Mouse (Mus musculus) intestine, postnatal 0 days (tissue): ENCODE data around the gene Anapc1. TPM values are rescaled to one million over a fixed set of nuclear protein-coding genes. Genes with fewer than 3 reads are reported as not detected.

Experiments
- ATAC-seq: fragments of 200-750 bp; cut with Nextera tagmentation; 2 replicates; pipeline ENCODE4 v1.8.0; 2017; ENCODE audit warnings: mild to moderate bottlenecking, moderate TSS enrichment, moderate library complexity
- H3K27ac ChIP-seq: fragments of 300-500 bp; sonication (generic); 2 replicates; pipeline ENCODE4 v1.5.1; 2014; ENCODE audit warnings: mild to moderate bottlenecking, low read depth, low read length, moderate library complexity
- H3K27me3 ChIP-seq: fragments of 300-500 bp; sonication (generic); replicated peaks from 2 replicates; pipeline ENCODE4 v1.6.1; 2014; ENCODE audit warnings: low read length, mixed read lengths; ENCODE audit not compliant: control insufficient read depth, insufficient read depth
- H3K36me3 ChIP-seq: fragments of 300-500 bp; sonication (generic); 2 replicates; pipeline ENCODE4 v1.6.1; 2014; ENCODE audit warnings: mild to moderate bottlenecking, moderate library complexity; ENCODE audit not compliant: control insufficient read depth, insufficient read depth
- H3K4me1 ChIP-seq: fragments of 300-500 bp; sonication (generic); replicated peaks from 2 replicates; pipeline ENCODE4 v1.6.1; 2014; ENCODE audit warnings: antibody characterized with exemption, low read length, mixed read lengths; ENCODE audit not compliant: control insufficient read depth, insufficient read depth
- H3K4me2 ChIP-seq: fragments of 300-500 bp; sonication (generic); replicated peaks from 2 replicates; pipeline ENCODE4 v1.6.1; 2014; ENCODE audit warnings: low read depth, mild to moderate bottlenecking, moderate library complexity
- H3K4me3 ChIP-seq: fragments of 300-500 bp; sonication (generic); 2 replicates; pipeline ENCODE4 v1.5.1; 2014; ENCODE audit warnings: low read depth, low read length
- H3K9ac ChIP-seq: fragments of 300-500 bp; sonication (generic); 2 replicates; pipeline ENCODE4 v1.6.1; 2014; ENCODE audit warnings: mild to moderate bottlenecking, low read depth, low read length
- H3K9me3 ChIP-seq: fragments of 300-500 bp; sonication (generic); 2 replicates; pipeline ENCODE4 v1.6.1; 2016; ENCODE audit warnings: mixed run types; ENCODE audit not compliant: control insufficient read depth
- CTCF ChIP-seq: sonication (generic); IDR thresholded peaks from 2 replicates; pipeline ENCODE4 v1.5.1; 2016; ENCODE audit warnings: low read depth, mild to moderate bottlenecking, control low read depth, antibody characterized with exemption, moderate library complexity
- WGBS: fragments of 180-500 bp; shearing (Covaris S2); extraction: QIAGEN DNeasy Blood & Tissue Kit; methylation state at CpG from one replicate; pipeline ENCODE4 v1.1.7; 2014; 5-methylcytosine and 5-hydroxymethylcytosine counted together
- polyA plus RNA-seq: library from polyadenylated mRNA; unstranded; fragments of >200 nt; fragmentation: Nextera tagmentation; extraction: Ambion mirVana; gene quantifications from 2 replicates; pipeline ENCODE4 v1.2.1, GENCODE M21; 2015

The Anapc1 gene
- polyA plus RNA-seq, 1 experiment from 2014 or later, result 14.0 TPM

DNA sequence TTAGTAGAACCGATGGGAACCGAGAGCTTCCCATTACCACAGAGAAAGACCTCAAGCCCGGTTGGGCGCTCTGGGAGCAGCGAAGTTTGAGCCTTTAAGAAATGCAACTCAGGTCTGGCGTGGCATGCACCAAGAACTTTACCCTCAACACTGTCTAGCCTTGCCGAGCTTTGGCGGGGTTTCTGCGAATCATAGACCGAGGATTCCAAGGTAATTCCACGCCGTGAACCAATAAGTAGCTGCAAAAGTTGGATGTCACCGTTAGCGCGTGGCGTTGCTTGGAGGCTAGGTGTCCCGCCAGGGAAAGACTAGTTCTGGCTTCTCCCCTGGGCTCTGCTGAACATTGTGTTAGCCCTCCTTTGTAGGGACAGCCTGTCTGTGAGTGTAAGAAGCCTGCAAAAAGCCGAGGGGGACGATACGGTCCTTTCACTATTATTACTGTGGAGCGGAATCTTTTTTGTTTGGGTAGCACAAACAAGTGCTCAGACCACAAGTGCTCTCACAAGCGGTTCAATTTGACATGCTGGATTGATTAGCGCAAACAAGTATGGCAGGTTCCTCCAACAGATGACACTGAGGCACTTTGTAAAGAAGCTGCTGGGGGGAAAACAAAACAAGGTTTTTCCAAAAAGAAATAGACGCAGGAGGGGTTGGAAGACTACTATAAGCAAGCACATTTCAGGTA is 12.2 kb upstream of the Anapc1 start:
- Histone ChIP-seq H3K9me3 (no peaks in the 10 kb centered on the region), H3K4me3 (peak overlapping the region; percentile 77), H3K4me2 (peak overlapping the region; percentile 77), H3K36me3 (no peaks in the 10 kb centered on the region), H3K4me1 (peaks cover 6% of the 10 kb centered on the region; the same call in 1 of the 2 replicates), H3K27me3 (no peaks in the 10 kb centered on the region), H3K27ac (peak overlapping the region; percentile 95), H3K9ac (peak overlapping the region; percentile 86)
- WGBS, result under 1% methylated on average over 24 of the region's 24 CpGs
- peak; percentile 53 for ATAC-seq
- TF ChIP-seq CTCF, result no peak

DNA sequence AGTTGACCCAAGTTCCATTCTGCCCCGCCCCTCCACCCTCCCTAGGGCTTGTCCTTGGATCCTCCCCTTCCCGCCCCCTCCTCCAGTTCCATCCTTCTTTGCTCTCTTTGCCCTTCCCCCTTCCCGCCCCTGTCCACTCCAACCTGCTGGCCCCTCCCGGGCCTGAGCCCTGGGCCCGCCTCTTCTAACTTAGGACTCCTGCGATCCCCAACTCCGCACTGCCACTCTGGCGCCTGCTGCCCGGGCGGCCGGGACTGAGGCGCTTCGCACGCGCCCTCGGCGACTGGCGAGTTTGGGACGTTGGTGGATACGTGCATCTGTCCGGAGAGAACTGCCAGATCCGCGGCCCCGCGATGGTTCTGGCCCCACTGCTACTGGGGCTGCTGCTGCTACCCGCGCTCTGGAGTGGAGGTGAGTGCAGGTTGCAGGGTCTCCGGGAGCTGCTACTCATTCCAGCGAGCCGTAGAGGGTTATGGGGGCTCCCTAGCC is 11.5 kb upstream of the Anapc1 start, which contains the start of gene Mertk:
Gene Mertk, plus strand, starts transcription at position 264 of the 489 bp plus-strand sequence.
- Histone ChIP-seq H3K36me3 (no peaks in the 10 kb centered on the region), H3K9me3 (no peaks in the 10 kb centered on the region), H3K9ac (peak within 1 kb of the TSS; percentile 86), H3K4me2 (peak within 1 kb of the TSS; percentile 77), H3K27me3 (no peaks in the 10 kb centered on the region), H3K4me3 (peak within 1 kb of the TSS; percentile 77), H3K4me1 (0 out of 2 replicates have a peak, but pooled peaks cover 6% of the 10 kb centered on the region), H3K27ac (peak within 1 kb of the TSS; percentile 95)
- TF ChIP-seq CTCF, result peak; percentile 21; the same call in 1 of the 2 replicates
- peak; percentile 84 for ATAC-seq
- WGBS, result under 1% methylated on average over 30 of the region's 30 CpGs

DNA sequence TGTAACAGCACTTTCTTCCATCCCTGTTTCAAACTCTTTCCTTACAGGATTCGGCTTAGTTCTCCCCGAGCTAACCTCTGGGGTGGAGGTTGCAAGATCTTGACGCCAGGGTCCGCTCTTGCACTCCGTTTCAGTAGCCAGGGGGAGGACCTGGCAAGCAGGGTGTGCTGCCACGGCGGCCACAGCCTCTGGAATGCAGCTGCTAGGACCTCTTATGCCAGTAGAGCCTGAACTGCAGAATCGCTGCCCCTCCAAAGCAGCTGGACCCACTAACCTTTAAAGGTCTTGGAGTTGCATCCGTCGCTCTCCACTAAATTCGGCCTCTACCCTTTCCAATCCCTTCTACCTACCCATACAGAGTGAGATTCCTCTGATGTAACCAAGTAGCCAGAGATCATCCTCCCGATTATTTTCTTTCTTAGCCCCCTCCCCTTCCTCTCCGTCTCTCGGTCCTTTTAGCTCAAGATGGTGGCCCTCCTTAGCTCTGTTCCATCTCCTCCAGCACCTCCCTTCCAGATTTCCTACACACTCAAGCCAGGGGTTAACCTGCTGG is 11.0 kb upstream of the Anapc1 start:
- peak; percentile 79 for ATAC-seq
- WGBS, result 0% methylated on average over 14 of the region's 14 CpGs
- peak overlapping the region; percentile 86 for H3K9ac ChIP-seq
- peak; percentile 96 for TF ChIP-seq CTCF
- no peaks in the 10 kb centered on the region for H3K27me3 ChIP-seq
- H3K4me3 ChIP-seq, result peak overlapping the region; percentile 77
- peak overlapping the region; percentile 95 for H3K27ac ChIP-seq
- H3K4me2 ChIP-seq, result peak overlapping the region; percentile 77
- no peaks in the 10 kb centered on the region for H3K36me3 ChIP-seq
- no peaks in the 10 kb centered on the region for H3K9me3 ChIP-seq
- 0 out of 2 replicates have a peak, but pooled peaks cover 6% of the 10 kb centered on the region for H3K4me1 ChIP-seq

DNA sequence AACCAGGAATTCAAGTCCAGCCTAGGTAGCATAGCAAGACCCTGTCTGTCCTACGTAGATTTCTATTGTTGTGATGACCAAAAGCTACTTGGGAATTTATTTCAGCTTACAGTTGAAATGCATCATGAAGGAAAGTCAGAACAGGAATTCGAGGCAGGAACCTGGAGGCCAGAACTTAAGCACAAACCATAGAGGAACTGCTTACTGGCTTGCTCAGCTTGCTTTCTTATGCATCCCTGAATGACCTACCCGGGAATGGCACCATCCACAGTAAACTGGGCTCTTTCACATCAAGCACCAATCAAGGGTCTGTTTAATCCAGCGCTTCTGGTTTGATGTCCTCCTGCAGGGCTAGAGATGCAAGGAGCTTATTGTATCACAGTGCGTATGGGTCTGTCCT is 10.4 kb upstream of the Anapc1 start:
- Histone ChIP-seq H3K36me3 (no peaks in the 10 kb centered on the region), H3K9ac (peak overlapping the region; percentile 8; the same call in 1 of the 2 replicates), H3K4me2 (peak overlapping the region; percentile 77), H3K4me1 (0 out of 2 replicates have a peak, but pooled peaks cover 6% of the 10 kb centered on the region), H3K27ac (peak overlapping the region; percentile 95; the same call in 1 of the 2 replicates), H3K4me3 (peak overlapping the region; percentile 77; the same call in 1 of the 2 replicates), H3K9me3 (no peaks in the 10 kb centered on the region), H3K27me3 (no peaks in the 10 kb centered on the region)
- ATAC-seq, result no peak
- 45% methylated on average over 5 of the region's 5 CpGs for WGBS
- no peak for TF ChIP-seq CTCF

DNA sequence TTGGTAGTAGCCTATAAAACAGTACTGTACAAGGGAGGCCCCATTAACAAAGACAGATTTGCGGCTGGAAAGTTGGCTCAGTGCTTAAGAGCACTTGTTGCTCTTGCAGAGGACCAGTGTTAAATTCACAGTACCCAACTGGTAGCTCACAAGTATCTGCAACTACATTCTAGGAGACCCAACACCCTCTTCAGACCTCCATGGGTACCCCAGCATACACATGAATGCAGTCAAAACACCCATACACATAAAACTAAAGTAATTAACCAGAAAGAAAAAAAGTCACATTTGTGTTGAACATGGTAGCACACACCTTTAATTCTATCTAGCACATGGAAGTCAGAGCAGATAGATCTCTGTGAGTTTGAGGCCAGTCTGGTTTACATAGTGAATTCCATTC is 9.9 kb upstream of the Anapc1 start:
- Histone ChIP-seq H3K4me3 (no peak overlapping the region), H3K4me2 (no peak overlapping the region), H3K27me3 (no peaks in the 10 kb centered on the region), H3K27ac (peak overlapping the region; percentile 51), H3K4me1 (0 out of 2 replicates have a peak, but pooled peaks cover 6% of the 10 kb centered on the region), H3K9ac (no peak overlapping the region), H3K36me3 (no peaks in the 10 kb centered on the region), H3K9me3 (no peaks in the 10 kb centered on the region)
- no peak for ATAC-seq
- no peak for TF ChIP-seq CTCF
- WGBS, result 72% methylated on average over 1 of the region's 1 CpGs

DNA sequence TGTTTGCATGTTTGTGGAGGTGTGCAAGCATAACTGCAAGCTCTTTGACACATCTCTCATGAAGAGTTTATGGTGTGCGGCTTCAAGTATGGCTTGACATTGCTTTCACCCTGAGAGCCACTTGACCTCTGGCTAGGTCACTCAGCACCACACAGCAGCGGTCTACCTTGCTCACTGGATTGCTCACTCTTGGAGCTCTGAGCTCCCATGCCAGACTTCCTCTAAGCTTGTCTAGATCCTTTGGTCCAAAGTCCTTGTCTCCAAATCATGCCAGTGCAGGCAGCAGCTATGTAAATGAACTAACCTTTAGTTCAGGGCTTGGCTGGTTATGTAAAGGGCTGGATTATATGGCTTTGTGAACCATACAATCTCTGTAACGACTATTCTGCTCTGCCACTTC is 9.2 kb upstream of the Anapc1 start:
- peak; percentile 72 for ATAC-seq
- H3K9ac ChIP-seq, result no peak overlapping the region
- H3K4me3 ChIP-seq, result no peak overlapping the region
- no peaks in the 10 kb centered on the region for H3K36me3 ChIP-seq
- H3K4me1 ChIP-seq, result 0 out of 2 replicates have a peak, but pooled peaks cover 6% of the 10 kb centered on the region
- no peaks in the 10 kb centered on the region for H3K27me3 ChIP-seq
- H3K4me2 ChIP-seq, result no peak overlapping the region
- no peak for TF ChIP-seq CTCF
- H3K9me3 ChIP-seq, result no peaks in the 10 kb centered on the region
- WGBS, result 41% methylated on average over 3 of the region's 3 CpGs
- H3K27ac ChIP-seq, result peak overlapping the region; percentile 41; the same call in 1 of the 2 replicates
